Mouse (Mus musculus) heart, adult 9 months (tissue): ENCODE results near the gene Esrrb.

Experiments
- DNase-seq, 2 experiments: peaks; one replicate each; pipeline ENCODE4 v3.0.0; 2022; ENCODE audit warnings: low spot score in 2 of 2

The Esrrb gene

GRCm38 (mm10) chr12:86565996-86566395 is 205.1 kb downstream of the Esrrb start:
- DNase-seq = no peak
